Mouse (Mus musculus): ENCODE results near the gene Errfi1. TPM values are rescaled to one million over a fixed set of nuclear protein-coding genes. Genes with fewer than 3 reads are reported as not detected.
A peak's percentile ranks its signal among the peaks of the same experiment; 100 is the strongest.

Gene Errfi1
- polyA plus RNA-seq, 1 experiment, result not detected

GRCm38 (mm10) chr4:150855346-150855745, 1.6 kb downstream of the Errfi1 start:
- TF ChIP-seq TAL1 (IDR thresholded peaks at IDR 0.05; ENCODE audit: low read length), result no peak
- TF ChIP-seq GATA1 (IDR thresholded peaks at IDR 0.05; ENCODE audit: low read length), result no peak
- Histone ChIP-seq H3K27me3 (ENCODE audit: control insufficient read depth) (peaks cover 48% of the 10 kb centered on the region), H3K4me1 (ENCODE audit: control insufficient read depth) (peaks cover 15% of the 10 kb centered on the region), H3K4me3 (replicated peaks) (peak overlapping the region; percentile 61), H3K9me3 (ENCODE audit: control insufficient read depth, low read length) (peaks cover 6% of the 10 kb centered on the region; the same call in 1 of the 2 replicates), H3K36me3 (ENCODE audit: control insufficient read depth) (no peaks in the 10 kb centered on the region)

- no peak for TF ChIP-seq GATA1 (IDR thresholded peaks at IDR 0.05; ENCODE audit: low read length)
- TF ChIP-seq TAL1 (IDR thresholded peaks at IDR 0.05; ENCODE audit: low read length), result no peak
- Histone ChIP-seq H3K4me1 (ENCODE audit: control insufficient read depth) (peaks cover 1% of the 10 kb centered on the region; the same call in 1 of the 2 replicates), H3K36me3 (ENCODE audit: control insufficient read depth) (no peaks in the 10 kb centered on the region), H3K9me3 (ENCODE audit: control insufficient read depth, low read length) (no peaks in the 10 kb centered on the region), H3K4me3 (replicated peaks) (no peak overlapping the region), H3K27me3 (ENCODE audit: control insufficient read depth) (peaks cover 25% of the 10 kb centered on the region)
Measured at GRCm38 (mm10) chr4:150860526-150860925, 6.8 kb downstream of the Errfi1 start.

- H3K27me3 ChIP-seq (ENCODE audit: control insufficient read depth), result peaks cover 18% of the 10 kb centered on the region
- H3K9me3 ChIP-seq (ENCODE audit: control insufficient read depth, low read length), result no peaks in the 10 kb centered on the region
- H3K36me3 ChIP-seq (ENCODE audit: control insufficient read depth), result peaks cover 4% of the 10 kb centered on the region; the same call in 1 of the 2 replicates
- TF ChIP-seq GATA1 (IDR thresholded peaks at IDR 0.05; ENCODE audit: low read length), result no peak
- no peak overlapping the region for H3K4me3 ChIP-seq (replicated peaks)
- H3K4me1 ChIP-seq (ENCODE audit: control insufficient read depth), result no peaks in the 10 kb centered on the region
Measured at GRCm38 (mm10) chr4:150861161-150861560, 7.4 kb downstream of the Errfi1 start.

GRCm38 (mm10) chr4:150862626-150863375, 9.1 kb downstream of the Errfi1 start:
- Histone ChIP-seq H3K9me3 (ENCODE audit: control insufficient read depth, low read length) (no peaks in the 10 kb centered on the region), H3K36me3 (ENCODE audit: control insufficient read depth) (peaks cover 11% of the 10 kb centered on the region; the same call in 1 of the 2 replicates), H3K27me3 (ENCODE audit: control insufficient read depth) (peaks cover 2% of the 10 kb centered on the region; the same call in 1 of the 2 replicates), H3K4me3 (replicated peaks) (no peak overlapping the region), H3K4me1 (ENCODE audit: control insufficient read depth) (no peaks in the 10 kb centered on the region)
- TF ChIP-seq TAL1 (IDR thresholded peaks at IDR 0.05; ENCODE audit: low read length) (no peak), GATA1 (IDR thresholded peaks at IDR 0.05; ENCODE audit: low read length) (no peak)

- Histone ChIP-seq H3K4me1 (ENCODE audit: control insufficient read depth) (no peaks in the 10 kb centered on the region), H3K27me3 (ENCODE audit: control insufficient read depth) (no peaks in the 10 kb centered on the region), H3K4me3 (replicated peaks) (no peak overlapping the region), H3K36me3 (ENCODE audit: control insufficient read depth) (peaks cover 11% of the 10 kb centered on the region; the same call in 1 of the 2 replicates), H3K9me3 (ENCODE audit: control insufficient read depth, low read length) (no peaks in the 10 kb centered on the region)
- no peak for TF ChIP-seq GATA1 (IDR thresholded peaks at IDR 0.05; ENCODE audit: low read length)
- TF ChIP-seq TAL1 (IDR thresholded peaks at IDR 0.05; ENCODE audit: low read length), result no peak
Measured at GRCm38 (mm10) chr4:150865371-150865770, 11.7 kb downstream of the Errfi1 start.

GRCm38 (mm10) chr4:150866069-150866468, 12.3 kb downstream of the Errfi1 start:
- Histone ChIP-seq H3K9me3 (ENCODE audit: control insufficient read depth, low read length) (no peaks in the 10 kb centered on the region), H3K36me3 (ENCODE audit: control insufficient read depth) (peaks cover 11% of the 10 kb centered on the region; the same call in 1 of the 2 replicates), H3K4me3 (replicated peaks) (no peak overlapping the region), H3K27me3 (ENCODE audit: control insufficient read depth) (no peaks in the 10 kb centered on the region), H3K4me1 (ENCODE audit: control insufficient read depth) (no peaks in the 10 kb centered on the region)
- no peak for TF ChIP-seq TAL1 (IDR thresholded peaks at IDR 0.05; ENCODE audit: low read length)

- TF ChIP-seq GATA1 (IDR thresholded peaks at IDR 0.05; ENCODE audit: low read length) (no peak), TAL1 (IDR thresholded peaks at IDR 0.05; ENCODE audit: low read length) (no peak)
- H3K9me3 ChIP-seq (ENCODE audit: control insufficient read depth, low read length), result no peaks in the 10 kb centered on the region
- H3K4me3 ChIP-seq (replicated peaks), result no peak overlapping the region
- peaks cover 11% of the 10 kb centered on the region; the same call in 1 of the 2 replicates for H3K36me3 ChIP-seq (ENCODE audit: control insufficient read depth)
- H3K27me3 ChIP-seq (ENCODE audit: control insufficient read depth), result no peaks in the 10 kb centered on the region
- no peaks in the 10 kb centered on the region for H3K4me1 ChIP-seq (ENCODE audit: control insufficient read depth)
Measured at GRCm38 (mm10) chr4:150866494-150866893, 12.8 kb downstream of the Errfi1 start.

- no peaks in the 10 kb centered on the region for H3K4me1 ChIP-seq (ENCODE audit: control insufficient read depth)
Measured at GRCm38 (mm10) chr4:150868161-150868560, 14.4 kb downstream of the Errfi1 start.

GRCm38 (mm10) chr4:150868859-150869258, 15.1 kb downstream of the Errfi1 start:
- H3K9me3 ChIP-seq (ENCODE audit: control insufficient read depth, low read length), result no peaks in the 10 kb centered on the region

More at GRCm38 (mm10) chr4:150868161-150868560, 14.4 kb downstream of the Errfi1 start:
- Histone ChIP-seq H3K9me3 (ENCODE audit: control insufficient read depth, low read length) (no peaks in the 10 kb centered on the region), H3K27me3 (ENCODE audit: control insufficient read depth) (no peaks in the 10 kb centered on the region), H3K4me3 (replicated peaks) (no peak overlapping the region), H3K36me3 (ENCODE audit: control insufficient read depth) (peaks cover 11% of the 10 kb centered on the region; the same call in 1 of the 2 replicates)
- TF ChIP-seq TAL1 (IDR thresholded peaks at IDR 0.05; ENCODE audit: low read length), result no peak
- no peak for TF ChIP-seq GATA1 (IDR thresholded peaks at IDR 0.05; ENCODE audit: low read length)

More at GRCm38 (mm10) chr4:150868859-150869258, 15.1 kb downstream of the Errfi1 start:
- Histone ChIP-seq H3K27me3 (ENCODE audit: control insufficient read depth) (no peaks in the 10 kb centered on the region), H3K4me3 (replicated peaks) (no peak overlapping the region), H3K36me3 (ENCODE audit: control insufficient read depth) (peaks cover 11% of the 10 kb centered on the region; the same call in 1 of the 2 replicates), H3K4me1 (ENCODE audit: control insufficient read depth) (no peaks in the 10 kb centered on the region)
- TF ChIP-seq GATA1 (IDR thresholded peaks at IDR 0.05; ENCODE audit: low read length), result no peak
- no peak for TF ChIP-seq TAL1 (IDR thresholded peaks at IDR 0.05; ENCODE audit: low read length)
